12 mouse cellular contexts compared by ENCODE assay signal in the genomic region with DNA sequence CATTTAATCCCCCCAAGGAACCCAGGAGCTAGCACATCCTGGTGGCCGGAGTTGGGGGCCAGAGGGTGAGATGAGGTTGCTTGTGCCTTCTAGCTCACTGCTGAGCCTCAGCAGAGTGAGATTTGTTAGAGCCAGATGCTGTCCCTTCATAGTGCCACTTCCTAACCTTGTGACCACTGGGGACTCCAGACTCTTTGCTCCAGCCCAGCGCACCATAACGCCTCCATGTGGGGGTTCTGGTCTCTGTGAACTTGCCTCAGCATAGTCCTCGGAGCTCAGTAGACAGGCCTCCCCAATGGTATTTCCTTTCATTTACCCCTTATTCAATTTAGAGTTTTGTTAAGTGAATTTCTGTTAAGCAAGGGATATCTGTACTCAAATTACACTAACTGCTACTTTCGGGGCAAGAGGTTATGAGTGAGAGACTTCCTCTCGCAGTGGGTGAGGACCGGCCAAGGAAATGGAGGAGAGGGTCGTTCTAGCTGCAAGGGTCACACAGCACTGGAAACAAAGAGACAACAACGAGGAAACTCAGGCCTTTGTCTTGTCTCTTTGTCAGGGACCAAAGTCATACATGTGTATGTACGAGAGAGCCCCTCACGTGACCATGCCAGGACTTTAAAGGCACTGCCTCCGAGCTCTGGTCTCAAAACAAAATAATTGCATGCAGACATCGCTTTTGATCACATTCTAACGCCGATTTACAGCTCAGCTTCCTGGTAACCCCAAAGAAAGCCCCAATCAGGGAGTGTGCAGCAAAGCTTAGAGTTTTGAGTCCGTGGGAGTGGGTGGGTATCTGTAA.
DNase-seq lines count a peak whose midpoint lies in the region; ATAC-seq and TF ChIP-seq lines count a peak whose summit lies in the region.
"Had no signal": no experiment of that assay in that cellular context is flagged by ENCODE, and none has a peak within 500 bp of the region (broad histone marks: within the 10 kb centered on the region; RNA-seq: fewer than 3 reads in every experiment).

No protein-coding gene starts in this region.

- no peaks in the 10 kb centered on the region for H3K27me3 ChIP-seq in forebrain, embryonic 10.5 days (ENCODE audit: poor library complexity, severe bottlenecking)
- H3K27me3 ChIP-seq in forebrain, embryonic 12.5 days = no peaks in the 10 kb centered on the region
- H3K27me3 ChIP-seq in lung, postnatal 0 days (replicated peaks; ENCODE audit: insufficient read depth, low read length) = no peaks in the 10 kb centered on the region
- H3K27me3 ChIP-seq in embryonic facial prominence, embryonic 11.5 days (ENCODE audit: control insufficient read depth, insufficient read depth, low read length) = no peaks in the 10 kb centered on the region
- H3K27me3 ChIP-seq in midbrain, embryonic 15.5 days (replicated peaks) = no peaks in the 10 kb centered on the region
- H3K27me3 ChIP-seq: neural tube, embryonic 13.5 days; Patski had no signal

- ATAC-seq in forebrain, embryonic 12.5 days (ENCODE audit: low FRiP score) = no peak
- no peak for ATAC-seq in lung, postnatal 0 days
- peak; percentile 54; the same call in 1 of the 2 replicates for ATAC-seq in embryonic facial prominence, embryonic 11.5 days (replicated peaks; ENCODE audit: insufficient number of reproducible peaks, low FRiP score, low TSS enrichment, low read depth)
- no peak for ATAC-seq in midbrain, embryonic 15.5 days (replicated peaks)
- no peak for ATAC-seq in megakaryocyte progenitor cell, adult 5-6 weeks (replicated peaks; ENCODE audit: poor library complexity)
- ATAC-seq: Patski had no signal

- H3K4me2 ChIP-seq in forebrain, embryonic 12.5 days = no peak overlapping the region
- H3K4me2 ChIP-seq in lung, postnatal 0 days (replicated peaks; ENCODE audit: low read depth, low read length) = no peak overlapping the region
- peak overlapping the region; percentile 6; the same call in 1 of the 2 replicates for H3K4me2 ChIP-seq in embryonic facial prominence, embryonic 11.5 days (ENCODE audit: low read depth, low read length)
- H3K4me2 ChIP-seq in midbrain, embryonic 15.5 days = 0 out of 2 replicates have a peak overlapping the region, but pooled peaks have one; percentile 4
- H3K4me2 ChIP-seq: neural tube, embryonic 13.5 days had no signal

- H3K36me3 ChIP-seq in forebrain, embryonic 10.5 days (replicated peaks) = no peaks in the 10 kb centered on the region
- no peaks in the 10 kb centered on the region for H3K36me3 ChIP-seq in forebrain, embryonic 12.5 days (replicated peaks)
- H3K36me3 ChIP-seq in lung, postnatal 0 days (ENCODE audit: insufficient read depth, low read length) = no peaks in the 10 kb centered on the region
- H3K36me3 ChIP-seq in embryonic facial prominence, embryonic 11.5 days (replicated peaks; ENCODE audit: control insufficient read depth, insufficient read depth, low read depth, low read length) = no peaks in the 10 kb centered on the region
- no peaks in the 10 kb centered on the region for H3K36me3 ChIP-seq in midbrain, embryonic 15.5 days (replicated peaks)
- H3K36me3 ChIP-seq: neural tube, embryonic 13.5 days had no signal

- WGBS in forebrain, embryonic 10.5 days = 58% methylated on average over 16 of the region's 16 CpGs
- 56% methylated on average over 16 of the region's 16 CpGs for WGBS in forebrain, embryonic 12.5 days
- WGBS in lung, postnatal 0 days = 41% methylated on average over 16 of the region's 16 CpGs
- 26% methylated on average over 16 of the region's 16 CpGs for WGBS in embryonic facial prominence, embryonic 11.5 days
- 49% methylated on average over 16 of the region's 16 CpGs for WGBS in midbrain, embryonic 15.5 days

- TF ChIP-seq CTCF in lung, postnatal 0 days (IDR thresholded peaks at IDR 0.05) = 0 out of 2 replicates have a peak, but pooled peaks have one; percentile 6

- no peak overlapping the region for H3K9ac ChIP-seq in forebrain, embryonic 12.5 days
- no peak overlapping the region for H3K9ac ChIP-seq in lung, postnatal 0 days (replicated peaks; ENCODE audit: low read depth)
- peak overlapping the region; percentile 28 for H3K9ac ChIP-seq in embryonic facial prominence, embryonic 11.5 days (replicated peaks; ENCODE audit: low read length)
- no peak overlapping the region for H3K9ac ChIP-seq in midbrain, embryonic 15.5 days
- H3K9ac ChIP-seq: neural tube, embryonic 13.5 days had no signal

- peaks cover 16% of the 10 kb centered on the region for H3K4me1 ChIP-seq in forebrain, embryonic 10.5 days
- H3K4me1 ChIP-seq in forebrain, embryonic 12.5 days = peaks cover 3% of the 10 kb centered on the region; the same call in 1 of the 2 replicates
- H3K4me1 ChIP-seq in lung, postnatal 0 days (ENCODE audit: insufficient read depth, low read depth, low read length) = no peaks in the 10 kb centered on the region; the same call in 1 of the 2 replicates
- H3K4me1 ChIP-seq in embryonic facial prominence, embryonic 11.5 days (ENCODE audit: control insufficient read depth, insufficient read depth, low read length) = no peaks in the 10 kb centered on the region
- H3K4me1 ChIP-seq in midbrain, embryonic 15.5 days = peaks cover 3% of the 10 kb centered on the region; the same call in 1 of the 2 replicates
- H3K4me1 ChIP-seq: neural tube, embryonic 13.5 days had no signal

- TF ChIP-seq EP300 in lung, postnatal 0 days (IDR thresholded peaks at IDR 0.05) = no peak

- no peaks in the 10 kb centered on the region for H3K9me3 ChIP-seq in forebrain, embryonic 10.5 days
- H3K9me3 ChIP-seq in forebrain, embryonic 12.5 days = no peaks in the 10 kb centered on the region
- H3K9me3 ChIP-seq in lung, postnatal 0 days (ENCODE audit: low read length) = no peaks in the 10 kb centered on the region
- no peaks in the 10 kb centered on the region for H3K9me3 ChIP-seq in embryonic facial prominence, embryonic 11.5 days (replicated peaks; ENCODE audit: control insufficient read depth, low read length)
- H3K9me3 ChIP-seq in midbrain, embryonic 15.5 days = no peaks in the 10 kb centered on the region
- H3K9me3 ChIP-seq: neural tube, embryonic 13.5 days had no signal

- H3K4me3 ChIP-seq in forebrain, embryonic 10.5 days = no peak overlapping the region
- H3K4me3 ChIP-seq in forebrain, embryonic 12.5 days (replicated peaks) = no peak overlapping the region
- H3K4me3 ChIP-seq in lung, postnatal 0 days (ENCODE audit: low read depth, low read length) = no peak overlapping the region
- H3K4me3 ChIP-seq in embryonic facial prominence, embryonic 11.5 days (ENCODE audit: low read depth, low read length) = no peak overlapping the region
- no peak overlapping the region for H3K4me3 ChIP-seq in midbrain, embryonic 15.5 days
- H3K4me3 ChIP-seq: neural tube, embryonic 13.5 days had no signal

- peak; percentile 34 for DNase-seq in forebrain, embryonic 10.5 days (ENCODE audit: extremely low spot score, low spot score)
- no peak for DNase-seq in lung, postnatal 0 days (ENCODE audit: low spot score)
- DNase-seq in lung, adult 18-20 months = no peak
- peak; percentile 86 for DNase-seq in embryonic facial prominence, embryonic 11.5 days (ENCODE audit: low spot score)
- DNase-seq in yolk sac, embryonic 10.5 days (ENCODE audit: low spot score) = no peak
- DNase-seq: gastrocnemius, postnatal 14 days; heart, postnatal 36 days had no signal

- peak overlapping the region; percentile 75 for H3K27ac ChIP-seq in forebrain, embryonic 10.5 days
- no peak overlapping the region for H3K27ac ChIP-seq in forebrain, embryonic 12.5 days
- 0 out of 2 replicates have a peak overlapping the region, but pooled peaks have one; percentile 51 for H3K27ac ChIP-seq in lung, postnatal 0 days (ENCODE audit: low read length)
- H3K27ac ChIP-seq in embryonic facial prominence, embryonic 11.5 days (replicated peaks; ENCODE audit: low read depth, low read length) = peak overlapping the region; percentile 85
- H3K27ac ChIP-seq in midbrain, embryonic 15.5 days = no peak overlapping the region
- H3K27ac ChIP-seq: neural tube, embryonic 13.5 days had no signal

Comparison
In these comparisons a context has a peak if more than half of its experiments do, and no peak if none do; other contexts are left out.
1. H3K27ac ChIP-seq: peak in forebrain, embryonic 10.5 days (single experiment), lung, postnatal 0 days (single experiment) and embryonic facial prominence, embryonic 11.5 days (single experiment); none in forebrain, embryonic 12.5 days (single experiment) and midbrain, embryonic 15.5 days (single experiment).
2. DNase-seq: peak in forebrain, embryonic 10.5 days (single experiment) and embryonic facial prominence, embryonic 11.5 days (single experiment); none in lung, postnatal 0 days (single experiment), lung, adult 18-20 months (0 of 2) and yolk sac, embryonic 10.5 days (single experiment).
3. H3K4me2 ChIP-seq: peak in embryonic facial prominence, embryonic 11.5 days (single experiment) and midbrain, embryonic 15.5 days (single experiment); none in forebrain, embryonic 12.5 days (single experiment) and lung, postnatal 0 days (single experiment).